Mouse (Mus musculus): ENCODE measurements at regions not wholly inside any gene's neighbourhood (a gene's known extent, or its start where the extent isn't known, plus 50 kb on each side); places are given as distances from the start of the nearest gene placed in this dataset.

GRCm38 (mm10) chr1:92749475-92749874 lies 82.0 kb upstream of the Gpc1 start:
- H3K9me3 ChIP-seq (replicated peaks) = no peaks in the 10 kb centered on the region
- 16% methylated on average over 7 of the region's 7 CpGs for WGBS (ENCODE audit: insufficient replicate concordance)
- no peaks in the 10 kb centered on the region for H3K4me1 ChIP-seq (replicated peaks)
- no peaks in the 10 kb centered on the region for H3K36me3 ChIP-seq
- ATAC-seq (ENCODE audit: low read depth) = no peak
- no peaks in the 10 kb centered on the region for H3K27me3 ChIP-seq
- H3K4me3 ChIP-seq (replicated peaks) = no peak overlapping the region
- H3K9ac ChIP-seq = no peak overlapping the region
- no peak overlapping the region for H3K27ac ChIP-seq
- H3K4me2 ChIP-seq = no peak overlapping the region
- no peak for DNase-seq

- Histone ChIP-seq H3K4me3 (replicated peaks) (no peak overlapping the region), H3K4me2 (no peak overlapping the region), H3K27me3 (no peaks in the 10 kb centered on the region), H3K9me3 (replicated peaks) (no peaks in the 10 kb centered on the region), H3K4me1 (replicated peaks) (no peaks in the 10 kb centered on the region), H3K9ac (no peak overlapping the region), H3K27ac (no peak overlapping the region), H3K36me3 (no peaks in the 10 kb centered on the region)
- no peak for DNase-seq
- WGBS (ENCODE audit: insufficient replicate concordance) = 57% methylated on average over 5 of the region's 5 CpGs
- ATAC-seq (ENCODE audit: low read depth) = no peak
These were observed 86.2 kb upstream of the Gpc1 start for GRCm38 (mm10) chr1:92745284-92745683.

- ATAC-seq (ENCODE audit: low read depth) = no peak
- Histone ChIP-seq H3K4me3 (replicated peaks) (no peak overlapping the region), H3K4me1 (replicated peaks) (no peaks in the 10 kb centered on the region), H3K9ac (no peak overlapping the region), H3K36me3 (no peaks in the 10 kb centered on the region), H3K4me2 (no peak overlapping the region), H3K9me3 (replicated peaks) (no peaks in the 10 kb centered on the region), H3K27me3 (no peaks in the 10 kb centered on the region), H3K27ac (no peak overlapping the region)
- 45% methylated on average over 9 of the region's 9 CpGs for WGBS (ENCODE audit: insufficient replicate concordance)
- DNase-seq = no peak
These were observed 86.8 kb upstream of the Gpc1 start for GRCm38 (mm10) chr1:92744528-92745241.

GRCm38 (mm10) chr1:92742881-92743621 lies 88.4 kb upstream of the Gpc1 start:
- H3K27ac ChIP-seq = no peak overlapping the region
- DNase-seq (no peak), ATAC-seq (ENCODE audit: low read depth) (no peak)
- no peaks in the 10 kb centered on the region for H3K4me1 ChIP-seq (replicated peaks)
- WGBS (ENCODE audit: insufficient replicate concordance) = 57% methylated on average over 4 of the region's 4 CpGs
- no peaks in the 10 kb centered on the region for H3K9me3 ChIP-seq (replicated peaks)
- no peaks in the 10 kb centered on the region for H3K36me3 ChIP-seq
- no peak overlapping the region for H3K4me2 ChIP-seq
- H3K4me3 ChIP-seq (replicated peaks) = no peak overlapping the region
- no peak overlapping the region for H3K9ac ChIP-seq
- no peaks in the 10 kb centered on the region for H3K27me3 ChIP-seq

GRCm38 (mm10) chr1:92742300-92742699 lies 89.1 kb upstream of the Gpc1 start:
- Histone ChIP-seq H3K9ac (no peak overlapping the region), H3K27me3 (0 out of 2 replicates have a peak, but pooled peaks cover under 1% of the 10 kb centered on the region), H3K27ac (no peak overlapping the region), H3K36me3 (no peaks in the 10 kb centered on the region), H3K4me1 (replicated peaks) (no peaks in the 10 kb centered on the region), H3K4me3 (replicated peaks) (no peak overlapping the region), H3K4me2 (no peak overlapping the region), H3K9me3 (replicated peaks) (no peaks in the 10 kb centered on the region)
- WGBS (ENCODE audit: insufficient replicate concordance) = 50% methylated on average over 6 of the region's 6 CpGs
- no peak for DNase-seq
- no peak for ATAC-seq (ENCODE audit: low read depth)

- Histone ChIP-seq H3K9me3 (replicated peaks) (no peaks in the 10 kb centered on the region), H3K4me3 (replicated peaks) (no peak overlapping the region), H3K9ac (no peak overlapping the region), H3K4me2 (no peak overlapping the region), H3K4me1 (replicated peaks) (no peaks in the 10 kb centered on the region), H3K36me3 (no peaks in the 10 kb centered on the region), H3K27ac (no peak overlapping the region), H3K27me3 (0 out of 2 replicates have a peak, but pooled peaks cover 5% of the 10 kb centered on the region)
- DNase-seq (no peak), ATAC-seq (ENCODE audit: low read depth) (no peak)
- 64% methylated on average over 5 of the region's 5 CpGs for WGBS (ENCODE audit: insufficient replicate concordance)
These were observed 90.4 kb upstream of the Gpc1 start for GRCm38 (mm10) chr1:92741047-92741446.

- DNase-seq = no peak
- WGBS (ENCODE audit: insufficient replicate concordance) = 30% methylated on average over 11 of the region's 11 CpGs
These were observed 89.1 kb upstream of the Otos start for GRCm38 (mm10) chr1:92737600-92738197.

GRCm38 (mm10) chr1:92736411-92736810 lies 87.8 kb upstream of the Otos start:
- Histone ChIP-seq H3K4me1 (replicated peaks) (no peaks in the 10 kb centered on the region), H3K4me2 (no peak overlapping the region), H3K27ac (no peak overlapping the region), H3K27me3 (0 out of 2 replicates have a peak, but pooled peaks cover 5% of the 10 kb centered on the region), H3K9ac (no peak overlapping the region), H3K9me3 (replicated peaks) (no peaks in the 10 kb centered on the region), H3K4me3 (replicated peaks) (no peak overlapping the region), H3K36me3 (no peaks in the 10 kb centered on the region)
- no peak for DNase-seq
- WGBS (ENCODE audit: insufficient replicate concordance) = 48% methylated on average over 7 of the region's 7 CpGs
- ATAC-seq (ENCODE audit: low read depth) = no peak

More at GRCm38 (mm10) chr1:92737600-92738197, 89.1 kb upstream of the Otos start:
- Histone ChIP-seq H3K9ac (no peak overlapping the region), H3K4me1 (replicated peaks) (no peaks in the 10 kb centered on the region), H3K36me3 (no peaks in the 10 kb centered on the region), H3K4me3 (replicated peaks) (no peak overlapping the region), H3K9me3 (replicated peaks) (no peaks in the 10 kb centered on the region), H3K27ac (no peak overlapping the region), H3K27me3 (0 out of 2 replicates have a peak, but pooled peaks cover 5% of the 10 kb centered on the region), H3K4me2 (no peak overlapping the region)
- ATAC-seq (ENCODE audit: low read depth) = no peak

GRCm38 (mm10) chr1:92733732-92734131 lies 85.1 kb upstream of the Otos start:
- Histone ChIP-seq H3K4me2 (no peak overlapping the region), H3K9me3 (replicated peaks) (no peaks in the 10 kb centered on the region), H3K36me3 (no peaks in the 10 kb centered on the region), H3K4me1 (replicated peaks) (no peaks in the 10 kb centered on the region), H3K27me3 (0 out of 2 replicates have a peak, but pooled peaks cover 5% of the 10 kb centered on the region), H3K9ac (no peak overlapping the region), H3K27ac (no peak overlapping the region), H3K4me3 (replicated peaks) (no peak overlapping the region)
- 55% methylated on average over 8 of the region's 8 CpGs for WGBS (ENCODE audit: insufficient replicate concordance)
- no peak for DNase-seq
- no peak for ATAC-seq (ENCODE audit: low read depth)

GRCm38 (mm10) chr1:92731353-92732282 lies 83.0 kb upstream of the Otos start:
- no peak overlapping the region for H3K4me2 ChIP-seq
- no peaks in the 10 kb centered on the region for H3K4me1 ChIP-seq (replicated peaks)
- H3K27me3 ChIP-seq = no peaks in the 10 kb centered on the region
- no peaks in the 10 kb centered on the region for H3K36me3 ChIP-seq
- no peaks in the 10 kb centered on the region for H3K9me3 ChIP-seq (replicated peaks)
- H3K27ac ChIP-seq = no peak overlapping the region
- DNase-seq = no peak
- no peak overlapping the region for H3K4me3 ChIP-seq (replicated peaks)
- no peak overlapping the region for H3K9ac ChIP-seq
- ATAC-seq (ENCODE audit: low read depth) = no peak
- WGBS (ENCODE audit: insufficient replicate concordance) = 53% methylated on average over 11 of the region's 11 CpGs

GRCm38 (mm10) chr1:92730576-92730975 lies 81.9 kb upstream of the Otos start:
- H3K9ac ChIP-seq = no peak overlapping the region
- no peak for ATAC-seq (ENCODE audit: low read depth)

More at GRCm38 (mm10) chr1:92730576-92730975, 81.9 kb upstream of the Otos start:
- H3K27ac ChIP-seq = no peak overlapping the region
- no peak overlapping the region for H3K4me3 ChIP-seq (replicated peaks)
- H3K36me3 ChIP-seq = no peaks in the 10 kb centered on the region
- DNase-seq = no peak
- H3K4me2 ChIP-seq = no peak overlapping the region
- no peaks in the 10 kb centered on the region for H3K4me1 ChIP-seq (replicated peaks)
- no peaks in the 10 kb centered on the region for H3K9me3 ChIP-seq (replicated peaks)
- H3K27me3 ChIP-seq = no peaks in the 10 kb centered on the region
- WGBS (ENCODE audit: insufficient replicate concordance) = 62% methylated on average over 6 of the region's 6 CpGs
